Mouse (Mus musculus) neutrophil, adult 5-6 weeks (primary cell): Measurements from ENCODE around the gene 4930469K13Rik. TPM values are rescaled to one million over a fixed set of nuclear protein-coding genes. Genes with fewer than 3 reads are reported as not detected.

ENCODE experiments used
- ATAC-seq: fragments of 151-379, 151-347 bp; 2 replicates; pipeline ENCODE4 v1.8.0; 2017; ENCODE audit warnings: mild to moderate bottlenecking, moderate TSS enrichment; ENCODE audit not compliant: insufficient number of reproducible peaks, poor library complexity, low FRiP score, severe bottlenecking; ENCODE audit errors: extremely low read depth
- total RNA-seq: library from RNA; stranded (forward); fragments of 200-1000 nt; gene quantifications from 2 replicates; pipeline ENCODE4 v1.2.3, GENCODE M21; 2017

The 4930469K13Rik gene
- total RNA-seq, 1 experiment from 2014 or later = not detected

GRCm38 (mm10) chr11:33956623-33957022, 141.7 kb downstream of the 4930469K13Rik start:
- no peak for ATAC-seq

- no peak for ATAC-seq
Observed at GRCm38 (mm10) chr11:33955982-33956381, 142.4 kb downstream of the 4930469K13Rik start.

GRCm38 (mm10) chr11:33951684-33952625, 146.4 kb downstream of the 4930469K13Rik start:
- ATAC-seq = no peak

DNA sequence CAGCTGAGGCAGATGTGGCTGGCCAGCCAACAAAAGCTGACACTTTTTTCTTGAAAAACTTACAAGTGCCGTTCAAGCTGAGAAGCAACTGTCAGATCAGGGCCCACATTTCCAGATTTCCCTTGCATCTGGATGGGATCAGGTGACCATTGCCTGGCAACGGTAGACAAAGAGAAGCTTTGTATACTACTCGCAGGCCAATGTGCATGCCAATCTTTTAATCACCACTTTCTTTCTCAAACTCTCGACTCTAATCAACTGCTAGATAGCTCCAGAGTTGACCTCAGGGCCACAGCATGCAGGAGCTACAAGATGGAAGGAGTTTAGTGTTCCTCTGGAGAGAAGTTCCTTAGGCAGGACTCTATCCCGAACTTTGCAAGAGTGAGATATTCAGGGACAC, 147.2 kb downstream of the 4930469K13Rik start:
- ATAC-seq = no peak

DNA sequence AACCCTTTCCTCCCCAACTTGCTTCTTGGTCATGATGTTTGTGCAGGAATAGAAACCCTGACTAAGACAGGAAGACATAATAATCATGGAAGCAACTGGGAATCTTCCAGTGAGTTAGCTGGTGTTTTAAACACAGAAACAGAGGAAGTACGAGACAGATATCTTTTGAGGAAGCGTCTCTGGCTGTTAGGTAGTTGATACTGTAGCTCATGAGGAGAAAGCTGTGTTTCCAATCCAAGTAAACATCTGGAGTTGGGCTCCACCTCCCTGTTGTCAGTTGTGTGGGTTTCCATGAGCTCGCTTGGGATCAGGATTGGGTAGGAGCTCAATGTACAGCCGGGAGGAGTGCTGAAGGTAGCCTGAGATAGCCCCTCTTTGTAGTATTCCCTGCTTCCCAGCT, 151.9 kb downstream of the 4930469K13Rik start:
- no peak for ATAC-seq

DNA sequence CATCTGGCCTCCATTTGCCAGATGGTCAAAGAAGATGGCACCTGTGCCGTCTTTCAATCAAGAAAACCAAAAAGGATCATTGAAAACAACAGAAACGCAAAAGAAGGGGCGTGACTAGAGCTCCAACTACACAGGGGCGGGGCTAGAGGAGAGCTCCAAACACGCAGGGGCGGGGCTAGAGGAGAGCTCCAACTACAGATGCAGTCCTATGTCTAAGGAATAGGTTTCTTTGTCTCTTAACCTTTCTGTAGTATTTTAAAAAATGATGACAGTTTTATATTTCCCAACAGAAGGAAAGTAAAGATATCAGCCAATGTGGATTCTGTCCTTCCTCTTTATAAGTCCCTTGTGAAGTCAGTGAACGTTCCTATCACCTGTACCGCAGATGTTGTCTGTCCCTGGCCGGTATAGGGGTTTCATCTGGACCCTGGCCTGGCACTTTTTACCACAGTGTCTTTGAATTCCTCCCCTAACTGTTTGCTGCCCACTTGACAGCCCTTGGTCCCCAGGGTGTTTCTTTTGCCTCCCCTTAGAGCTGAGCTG, 153.5 kb downstream of the 4930469K13Rik start:
- ATAC-seq = no peak

GRCm38 (mm10) chr11:33944067-33944785, 154.1 kb downstream of the 4930469K13Rik start:
- no peak for ATAC-seq

DNA sequence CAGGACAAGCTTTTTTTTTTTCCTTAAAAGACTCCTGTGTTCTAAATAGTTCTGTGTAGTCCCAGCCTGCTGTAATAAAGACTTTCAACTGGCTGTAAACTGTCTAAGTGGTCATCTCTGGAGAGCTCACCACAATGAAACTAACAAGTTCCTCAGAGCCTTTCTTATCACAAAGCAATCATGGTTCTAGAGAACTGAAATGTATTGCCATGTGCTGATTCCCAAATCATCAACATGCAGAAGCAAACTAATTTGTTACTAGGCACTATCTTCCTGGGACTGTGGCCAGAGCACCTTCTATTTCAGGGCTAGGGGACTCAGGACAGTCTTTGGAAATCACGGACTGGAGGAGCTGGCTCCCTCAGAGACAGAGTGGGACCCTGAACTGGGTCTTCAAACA, 154.8 kb downstream of the 4930469K13Rik start:
- ATAC-seq = no peak

GRCm38 (mm10) chr11:33939456-33940113, 158.8 kb downstream of the 4930469K13Rik start:
- ATAC-seq = no peak

- ATAC-seq = 0 out of 2 replicates have a peak, but pooled peaks have one; percentile 15
Observed at GRCm38 (mm10) chr11:33938561-33939274, 159.6 kb downstream of the 4930469K13Rik start.

- ATAC-seq = no peak
Observed at GRCm38 (mm10) chr11:33937641-33938040, 160.7 kb downstream of the 4930469K13Rik start.

GRCm38 (mm10) chr11:33934286-33934685, 164.1 kb downstream of the 4930469K13Rik start:
- ATAC-seq = no peak

- no peak for ATAC-seq
Observed at GRCm38 (mm10) chr11:33932386-33933111, 165.8 kb downstream of the 4930469K13Rik start.

GRCm38 (mm10) chr11:33931836-33932385, 166.4 kb downstream of the 4930469K13Rik start:
- peak; percentile 72 for ATAC-seq

DNA sequence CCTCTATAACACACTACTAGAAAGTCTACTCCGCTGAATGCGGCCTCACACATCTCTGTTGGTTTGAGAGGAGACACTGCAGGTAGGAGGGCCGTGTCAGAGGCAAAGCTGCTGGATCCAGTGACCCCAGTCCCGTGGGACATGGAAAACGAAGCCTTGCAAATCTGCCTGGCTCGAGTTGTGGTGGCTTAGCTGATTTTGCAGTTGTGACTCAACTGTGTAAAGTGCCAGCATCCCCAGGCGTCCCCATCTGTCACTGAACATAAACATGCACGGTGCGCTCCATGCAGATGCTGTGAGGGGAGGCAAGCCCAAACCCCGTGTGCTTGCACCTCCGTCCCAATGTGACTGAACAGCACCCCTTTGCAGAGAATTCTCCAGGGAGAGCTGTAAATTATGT, 168.9 kb downstream of the 4930469K13Rik start:
- no peak for ATAC-seq

- ATAC-seq = no peak
Observed at GRCm38 (mm10) chr11:33928658-33929057, 169.7 kb downstream of the 4930469K13Rik start.

DNA sequence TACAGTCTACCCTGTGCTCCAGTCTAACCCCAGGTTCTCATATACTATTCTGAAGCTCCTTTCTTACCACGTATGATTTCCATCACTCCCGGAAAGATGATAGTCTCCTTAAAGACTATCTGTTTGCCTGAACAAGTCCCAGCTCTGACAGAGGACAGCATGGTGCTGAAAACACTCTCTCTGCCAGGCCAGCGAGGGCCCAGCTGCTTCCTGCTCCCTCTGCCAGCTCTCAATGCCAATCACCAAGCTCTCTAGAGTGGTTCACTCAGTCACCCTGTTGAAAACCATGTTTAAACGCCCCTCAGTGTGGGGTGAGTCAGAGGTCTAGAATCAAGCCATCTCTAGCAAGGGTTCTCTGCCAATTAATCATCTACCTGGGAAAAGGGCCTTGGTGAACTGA, 170.5 kb downstream of the 4930469K13Rik start:
- no peak for ATAC-seq

DNA sequence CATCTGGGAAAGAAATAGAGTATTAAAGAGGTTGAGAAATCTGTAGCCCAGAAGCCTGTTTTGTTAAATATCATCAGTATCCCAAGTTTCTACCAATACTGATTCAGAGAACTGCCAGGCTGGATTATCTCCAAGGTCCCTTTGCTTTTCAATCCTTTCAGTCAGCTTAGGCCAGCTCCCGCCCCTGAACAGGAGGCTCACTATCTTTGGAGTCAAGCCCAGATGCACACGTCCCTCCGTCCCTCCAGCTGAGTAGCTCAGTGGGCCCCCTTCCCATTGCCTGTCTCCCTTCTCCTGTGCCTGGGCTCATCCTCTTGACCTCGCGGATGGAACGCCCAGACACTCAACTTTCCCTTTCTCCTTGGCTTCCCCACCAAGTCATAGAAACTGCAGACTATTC, 171.0 kb downstream of the 4930469K13Rik start:
- ATAC-seq = no peak
